Mouse (Mus musculus): ENCODE results near the gene Smtn.

The Smtn gene

GRCm38 (mm10) chr11:3509181-3510085 lies 31.0 kb downstream of the Smtn start:
- DNase-seq: peak in 1 of 2 experiments; percentile 8

GRCm38 (mm10) chr11:3508226-3508625 lies 32.2 kb downstream of the Smtn start:
- peak; percentile 20 to 24 for DNase-seq

- DNase-seq: no peak
Observed at GRCm38 (mm10) chr11:3503755-3504693, 36.4 kb downstream of the Smtn start.

- peak; percentile 57 to 58 for DNase-seq
Observed at GRCm38 (mm10) chr11:3502459-3503072, 37.8 kb downstream of the Smtn start.

- DNase-seq: peak; percentile 85 to 90
Observed at GRCm38 (mm10) chr11:3502057-3502456, 38.4 kb downstream of the Smtn start.

GRCm38 (mm10) chr11:3497296-3497695 lies 43.1 kb downstream of the Smtn start:
- DNase-seq: no peak

GRCm38 (mm10) chr11:3496756-3497155 lies 43.7 kb downstream of the Smtn start:
- no peak for DNase-seq

- no peak for DNase-seq
Observed at GRCm38 (mm10) chr11:3495496-3495895, 44.9 kb downstream of the Smtn start.

GRCm38 (mm10) chr11:3494857-3495256 lies 45.6 kb downstream of the Smtn start:
- DNase-seq: peak in 1 of 2 experiments; percentile 55

GRCm38 (mm10) chr11:3492748-3493147 lies 47.7 kb downstream of the Smtn start:
- no peak for DNase-seq

- no peak for DNase-seq
Observed at GRCm38 (mm10) chr11:3489036-3489435, 51.4 kb downstream of the Smtn start.

GRCm38 (mm10) chr11:3487952-3488570 lies 52.4 kb downstream of the Smtn start, which contains the start of gene Pla2g3:
TSS of gene Pla2g3 (plus strand) at chr11:3488284.
- DNase-seq: peak in 1 of 2 experiments; percentile 41

GRCm38 (mm10) chr11:3486349-3486748 lies 54.1 kb downstream of the Smtn start:
- no peak for DNase-seq

GRCm38 (mm10) chr11:3483980-3484642 lies 56.3 kb downstream of the Smtn start:
- peak in 1 of 2 experiments; percentile 43 for DNase-seq

- no peak for DNase-seq
Observed at GRCm38 (mm10) chr11:3475489-3475888, 64.9 kb downstream of the Smtn start.

- peak; percentile 58 to 61 for DNase-seq
Observed at GRCm38 (mm10) chr11:3474480-3475115, 65.8 kb downstream of the Smtn start.

GRCm38 (mm10) chr11:3472484-3472883 lies 67.9 kb downstream of the Smtn start:
- DNase-seq: peak; percentile 96 to 98

- no peak for DNase-seq
Observed at GRCm38 (mm10) chr11:3471448-3471850, 69.0 kb downstream of the Smtn start.
